Mouse (Mus musculus): ENCODE data around the gene Lrrc4.

DNA sequence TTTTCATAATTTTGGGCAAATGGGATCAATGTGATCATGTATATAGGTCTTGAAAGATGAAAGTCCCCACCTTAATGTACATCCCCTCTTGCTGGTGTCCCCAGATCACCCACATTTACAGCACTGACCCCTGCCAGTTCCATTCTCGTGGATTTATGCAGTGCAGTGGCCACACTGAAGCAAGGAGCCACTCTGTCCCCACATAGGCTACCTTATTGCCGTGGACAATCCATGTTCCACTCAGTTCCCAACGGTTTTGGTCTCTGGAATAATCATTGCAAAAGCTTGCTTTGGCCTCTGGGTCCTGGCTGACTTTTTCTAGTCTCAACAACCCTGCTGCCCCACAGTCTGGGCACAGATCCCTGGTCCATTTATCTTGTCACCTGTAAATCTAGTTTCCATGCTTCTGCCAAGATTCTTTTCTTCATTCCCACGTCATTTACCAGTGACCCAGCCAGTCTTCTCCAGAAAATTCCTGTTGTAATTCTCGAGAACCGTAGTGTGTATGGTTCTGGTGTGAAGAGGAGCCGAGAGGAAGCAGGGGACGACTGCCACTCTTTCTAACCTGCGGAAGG, 18.9 kb upstream of the Lrrc4 start:
- no peak for TF ChIP-seq CTCF (IDR thresholded peaks at IDR 0.05; ENCODE audit: extremely low read depth, insufficient read depth, insufficient read length, insufficient replicate concordance)
- no peak for TF ChIP-seq POLR2A (IDR thresholded peaks at IDR 0.05; ENCODE audit: low read depth, low read length)
